18 mouse cellular contexts compared by ENCODE assay signal in genomic region chr17:29724610-29725009, GRCm38 (mm10). TPM values are rescaled to one million over a fixed set of nuclear protein-coding genes. Genes with fewer than 3 reads are reported as not detected.
DNase-seq lines count a peak whose midpoint lies in the region; ATAC-seq lines count a peak whose summit lies in the region.
"Had no signal": no experiment of that assay in that cellular context is flagged by ENCODE, and none has a peak within 500 bp of the region (broad histone marks: within the 10 kb centered on the region; RNA-seq: fewer than 3 reads in every experiment).

No protein-coding gene starts in this region.

- no peak overlapping the region for H3K9ac ChIP-seq in hindbrain, embryonic 15.5 days
- H3K9ac ChIP-seq in hindbrain, embryonic 11.5 days (ENCODE audit: low read depth, low read length), result no peak overlapping the region
- H3K9ac ChIP-seq: kidney, embryonic 15.5 days; limb, embryonic 13.5 days; liver, embryonic 15.5 days; midbrain, embryonic 12.5 days; neural tube, embryonic 12.5 days had no signal

- peak overlapping the region; percentile 0; the same call in 1 of the 2 replicates for H3K27ac ChIP-seq in hindbrain, embryonic 15.5 days (replicated peaks)
- no peak overlapping the region for H3K27ac ChIP-seq in hindbrain, embryonic 11.5 days (ENCODE audit: low read depth, low read length)
- H3K27ac ChIP-seq: kidney, embryonic 15.5 days; layer of hippocampus, adult 2 months; left cerebral cortex, adult 2 months; limb, embryonic 13.5 days; liver, embryonic 15.5 days; midbrain, embryonic 12.5 days; neural tube, embryonic 12.5 days had no signal

- H3K4me2 ChIP-seq in hindbrain, embryonic 15.5 days, result no peak overlapping the region
- H3K4me2 ChIP-seq in hindbrain, embryonic 11.5 days (replicated peaks; ENCODE audit: low read depth, low read length), result no peak overlapping the region
- H3K4me2 ChIP-seq: kidney, embryonic 15.5 days; limb, embryonic 13.5 days; liver, embryonic 15.5 days; midbrain, embryonic 12.5 days; neural tube, embryonic 12.5 days had no signal

- no peaks in the 10 kb centered on the region for H3K36me3 ChIP-seq in hindbrain, embryonic 15.5 days
- H3K36me3 ChIP-seq in hindbrain, embryonic 11.5 days (ENCODE audit: control insufficient read depth, insufficient read depth, low read length), result no peaks in the 10 kb centered on the region
- H3K36me3 ChIP-seq: kidney, embryonic 15.5 days; limb, embryonic 13.5 days; liver, embryonic 15.5 days; midbrain, embryonic 12.5 days; neural tube, embryonic 12.5 days had no signal

- H3K27me3 ChIP-seq in hindbrain, embryonic 15.5 days, result no peaks in the 10 kb centered on the region
- no peaks in the 10 kb centered on the region for H3K27me3 ChIP-seq in hindbrain, embryonic 11.5 days (ENCODE audit: control insufficient read depth, insufficient read depth, low read length)
- H3K27me3 ChIP-seq: kidney, embryonic 15.5 days; limb, embryonic 13.5 days; liver, embryonic 15.5 days; midbrain, embryonic 12.5 days; neural tube, embryonic 12.5 days had no signal

- H3K4me3 ChIP-seq in hindbrain, embryonic 15.5 days, result no peak overlapping the region
- no peak overlapping the region for H3K4me3 ChIP-seq in hindbrain, embryonic 11.5 days (ENCODE audit: low read depth, low read length)
- H3K4me3 ChIP-seq: kidney, embryonic 15.5 days; layer of hippocampus, adult 2 months; left cerebral cortex, adult 2 months; limb, embryonic 13.5 days; liver, embryonic 15.5 days; midbrain, embryonic 12.5 days; neural tube, embryonic 12.5 days had no signal

- H3K4me1 ChIP-seq in hindbrain, embryonic 15.5 days (replicated peaks), result no peaks in the 10 kb centered on the region
- H3K4me1 ChIP-seq in hindbrain, embryonic 11.5 days (replicated peaks; ENCODE audit: control insufficient read depth, insufficient read depth, low read length), result no peaks in the 10 kb centered on the region
- H3K4me1 ChIP-seq: kidney, embryonic 15.5 days; limb, embryonic 13.5 days; liver, embryonic 15.5 days; midbrain, embryonic 12.5 days; neural tube, embryonic 12.5 days had no signal

- H3K9me3 ChIP-seq in hindbrain, embryonic 15.5 days, result no peaks in the 10 kb centered on the region
- no peaks in the 10 kb centered on the region for H3K9me3 ChIP-seq in hindbrain, embryonic 11.5 days (ENCODE audit: control insufficient read depth, low read length)
- H3K9me3 ChIP-seq: kidney, embryonic 15.5 days; limb, embryonic 13.5 days; liver, embryonic 15.5 days; midbrain, embryonic 12.5 days; neural tube, embryonic 12.5 days had no signal

- peak; percentile 77 for ATAC-seq in hindbrain, embryonic 15.5 days (ENCODE audit: low FRiP score, low read depth)
- no peak for ATAC-seq in hindbrain, embryonic 11.5 days (ENCODE audit: low FRiP score)
- ATAC-seq in activated CD4-positive, CD25-positive, alpha-beta regulatory T cell, adult 4 months, result no peak

- DNase-seq in cerebellum, postnatal 10 days, result peak; percentile 91 to 92
- no peak for DNase-seq in cerebellum, adult 11-12 months
- DNase-seq in hindbrain, embryonic 11.5 days (ENCODE audit: low spot score), result no peak
- DNase-seq in Muller cell, postnatal 12 days (ENCODE audit: inconsistent ontology term), result peak; percentile 38
- peak; percentile 47 for DNase-seq in gonadal fat pad, adult 2 months (ENCODE audit: low read depth)
- no peak for DNase-seq in thymus, postnatal 25 days
- DNase-seq: gastrocnemius, postnatal 10 days; heart, postnatal 10 days; right cerebral cortex, adult 18-20 months had no signal

- WGBS in hindbrain, embryonic 15.5 days, result 55% methylated on average over 6 of the region's 6 CpGs
- WGBS in hindbrain, embryonic 11.5 days, result 88% methylated on average over 6 of the region's 6 CpGs

RNA-seq across cellular contexts. Expression of gene Ccdc167, which starts 7.8 kb away (rescaled TPM):
- polyA plus RNA-seq in hindbrain, embryonic 15.5 days (2015; fragmentation: Nextera tagmentation; extraction: Ambion mirVana), result 12.6 TPM in 2 replicates
- 14.8 and 15.2 TPM in 2 replicates for polyA plus RNA-seq in hindbrain, embryonic 11.5 days (2014; fragmentation: Nextera tagmentation; extraction: Ambion mirVana)
- polyA plus RNA-seq in gonadal fat pad, adult 2 months (2012; rRNA removed), result 8.0 and 22.9 TPM in 2 replicates
- 1 to 10 TPM; 7.1 to 9.3 TPM for polyA plus RNA-seq in activated CD4-positive, CD25-positive, alpha-beta regulatory T cell, adult 4 months (2017; shearing (Covaris generic))

Comparison
In these comparisons a context has a peak if more than half of its experiments do, and no peak if none do; other contexts are left out.
1. DNase-seq: peak in cerebellum, postnatal 10 days (2 of 2), Muller cell, postnatal 12 days (single experiment) and gonadal fat pad, adult 2 months (single experiment); none in cerebellum, adult 11-12 months (single experiment), hindbrain, embryonic 11.5 days (single experiment) and thymus, postnatal 25 days (single experiment).